Mouse (Mus musculus) cortical plate, adult 2 months (tissue): Measurements from ENCODE around the gene Calm3. TPM values are rescaled to one million over a fixed set of nuclear protein-coding genes. Genes with fewer than 3 reads are reported as not detected.
"Not testable (repeated sequence)": the region's sequence is repeated elsewhere in the genome, so short reads cannot be mapped to it uniquely, and the experiment has no call there.

Source experiments
- H3K27ac ChIP-seq: fragments of 200-500 bp; 2 replicates; pipeline ENCODE4 v1.5.1; 2012; ENCODE audit warnings: low read length, control low read depth, inconsistent platforms; ENCODE audit not compliant: insufficient read depth
- H3K4me1 ChIP-seq: fragments of 200-500 bp; 2 replicates; pipeline ENCODE4 v1.6.1; 2011; ENCODE audit warnings: low read length; ENCODE audit not compliant: control insufficient read depth, insufficient read depth
- H3K4me3 ChIP-seq: fragments of 200-500 bp; 2 replicates; pipeline ENCODE4 v1.5.1; 2011; ENCODE audit warnings: mild to moderate bottlenecking, low read length, control low read depth; ENCODE audit not compliant: insufficient read depth
- CTCF ChIP-seq: fragments of 200-500 bp; IDR thresholded peaks from 2 replicates; pipeline ENCODE4 v1.5.1; 2011; ENCODE audit warnings: mild to moderate bottlenecking, control low read depth, low read length; ENCODE audit not compliant: insufficient read depth; ENCODE audit errors: extremely low read depth
- POLR2A ChIP-seq: fragments of 200-500 bp; IDR thresholded peaks from 2 replicates; pipeline ENCODE4 v1.6.1; 2011; ENCODE audit warnings: mild to moderate bottlenecking, low read length, control low read depth; ENCODE audit not compliant: insufficient read depth; ENCODE audit errors: extremely low read depth
- polyA plus RNA-seq: library from polyadenylated mRNA; depleted of rRNA; stranded (reverse); fragments of >200 nt; gene quantifications from 2 replicates; pipeline ENCODE4 v1.2.3, GENCODE M21; 2012; rRNA removed

Gene Calm3
- 1,956 and 2,049 TPM in 2 replicates for polyA plus RNA-seq

DNA sequence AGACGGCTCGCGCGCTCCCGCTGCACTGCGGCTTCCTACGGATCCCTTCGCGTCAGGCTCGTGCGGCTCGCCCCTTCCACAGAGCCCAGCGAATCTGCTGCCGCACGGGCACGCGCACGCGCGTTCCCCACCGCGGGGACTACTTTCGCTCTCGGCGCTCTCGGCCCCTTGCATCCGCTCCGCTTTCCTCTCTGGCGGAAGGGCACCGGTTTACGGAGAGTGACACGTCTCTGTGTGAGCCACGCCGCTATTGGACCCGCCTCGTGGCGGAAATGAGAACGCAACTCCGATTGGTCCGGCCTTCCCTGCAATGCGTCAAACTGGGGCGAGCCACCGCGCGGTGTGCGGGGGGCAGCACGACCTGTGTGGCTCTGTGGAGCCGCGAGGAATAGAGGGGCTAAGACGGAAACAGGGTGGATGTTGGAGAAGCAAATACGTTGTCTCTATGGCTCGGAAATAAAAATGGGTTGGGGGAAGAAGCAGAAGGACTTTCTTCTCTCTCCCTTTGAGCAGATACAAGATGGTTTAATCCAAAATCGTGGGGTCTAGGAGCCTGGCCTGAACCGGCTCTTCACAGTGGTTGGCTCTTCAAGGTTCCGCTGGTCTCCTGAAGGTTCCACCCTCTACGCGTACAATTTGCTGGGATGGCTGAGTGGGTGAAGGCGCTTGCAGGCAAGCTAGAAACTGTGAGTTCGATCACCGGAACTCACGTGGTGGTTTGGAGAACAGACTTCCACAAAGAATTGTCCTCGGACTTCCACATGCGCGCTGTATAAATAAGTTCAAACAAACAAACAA, at the start of gene Calm3:
Gene Calm3, minus strand, starts transcription at position 78 of the 798 bp plus-strand sequence.
- H3K27ac ChIP-seq = peak within 1 kb of the TSS; percentile 98
- no peak for TF ChIP-seq CTCF
- TF ChIP-seq POLR2A = peak; percentile 93
- peak within 1 kb of the TSS; percentile 73 for H3K4me3 ChIP-seq

DNA sequence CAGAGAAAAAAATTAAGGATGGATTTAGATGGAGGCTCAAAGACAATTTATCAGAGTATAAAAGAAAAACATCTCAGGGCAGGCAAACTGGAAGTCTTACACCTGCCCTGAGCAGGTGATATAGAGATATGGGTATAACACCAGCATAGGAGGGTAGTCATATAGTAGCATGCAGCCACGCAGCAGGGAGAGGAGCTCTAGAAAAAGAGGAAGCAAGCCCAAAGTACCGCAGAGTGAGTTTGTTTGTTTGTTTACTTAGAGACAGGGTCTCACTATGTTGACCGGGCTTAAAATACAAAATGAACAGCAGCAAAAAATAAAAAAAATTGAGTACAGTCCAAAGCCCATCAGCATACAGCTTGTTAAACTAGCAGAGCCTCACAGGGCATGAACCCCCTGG, 47.2 kb upstream of the Calm3 start:
- Histone ChIP-seq H3K4me1 (no peaks in the 10 kb centered on the region; the same call in 1 of the 2 replicates), H3K4me3 (no peak overlapping the region), H3K27ac (no peak overlapping the region)
- no peak for TF ChIP-seq POLR2A
- no peak for TF ChIP-seq CTCF

More for the DNA sequence above, at the start of gene Calm3:
- H3K4me1 ChIP-seq = peaks cover 6% of the 10 kb centered on the region

DNA sequence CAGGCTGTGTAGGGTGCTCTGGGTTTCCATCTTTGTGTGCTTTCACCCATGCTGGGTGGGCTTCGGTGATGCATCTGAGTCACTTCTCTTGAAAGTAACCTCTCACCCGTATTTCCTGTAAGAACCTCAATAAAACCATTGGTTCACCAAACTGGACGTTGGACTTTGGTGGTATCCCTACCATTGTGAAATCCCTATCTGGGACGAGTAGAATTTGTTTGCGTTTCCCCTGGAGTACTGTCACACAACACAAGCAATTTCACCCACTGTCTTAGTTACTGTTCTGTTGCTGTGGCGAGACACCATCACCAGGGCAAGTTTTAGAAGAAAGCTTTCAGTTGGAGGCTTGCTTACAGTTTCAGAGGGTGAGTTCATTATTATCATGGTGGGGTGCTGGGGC, 44.5 kb upstream of the Calm3 start:
- H3K4me1 ChIP-seq = no peaks in the 10 kb centered on the region
- TF ChIP-seq CTCF = no peak
- no peak for TF ChIP-seq POLR2A
- no peak overlapping the region for H3K27ac ChIP-seq
- no peak overlapping the region for H3K4me3 ChIP-seq

DNA sequence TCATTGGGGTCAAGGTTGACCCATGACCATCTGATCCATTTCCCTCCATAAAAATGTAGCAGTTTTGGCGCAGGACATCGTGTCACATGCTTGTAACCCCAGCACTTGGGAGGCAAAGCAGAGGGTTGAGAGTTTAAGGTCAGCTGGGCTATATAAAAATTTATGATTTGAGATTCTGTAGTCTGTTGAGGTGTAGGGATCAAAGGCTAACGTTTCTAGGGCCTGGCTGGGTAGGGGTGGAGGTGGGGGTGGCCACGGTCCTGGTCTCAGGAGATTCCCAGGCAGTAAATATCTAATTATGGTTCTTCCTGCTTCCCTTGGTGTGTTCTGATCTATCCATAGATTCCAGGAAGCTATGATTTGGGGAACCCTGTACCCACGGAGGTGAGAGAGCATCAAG, 37.8 kb upstream of the Calm3 start:
- H3K4me1 ChIP-seq = peaks cover 6% of the 10 kb centered on the region; the same call in 1 of the 2 replicates
- no peak overlapping the region for H3K27ac ChIP-seq
- TF ChIP-seq CTCF = no peak
- TF ChIP-seq POLR2A = no peak
- 0 out of 2 replicates have a peak overlapping the region, but pooled peaks have one; percentile 1 for H3K4me3 ChIP-seq

DNA sequence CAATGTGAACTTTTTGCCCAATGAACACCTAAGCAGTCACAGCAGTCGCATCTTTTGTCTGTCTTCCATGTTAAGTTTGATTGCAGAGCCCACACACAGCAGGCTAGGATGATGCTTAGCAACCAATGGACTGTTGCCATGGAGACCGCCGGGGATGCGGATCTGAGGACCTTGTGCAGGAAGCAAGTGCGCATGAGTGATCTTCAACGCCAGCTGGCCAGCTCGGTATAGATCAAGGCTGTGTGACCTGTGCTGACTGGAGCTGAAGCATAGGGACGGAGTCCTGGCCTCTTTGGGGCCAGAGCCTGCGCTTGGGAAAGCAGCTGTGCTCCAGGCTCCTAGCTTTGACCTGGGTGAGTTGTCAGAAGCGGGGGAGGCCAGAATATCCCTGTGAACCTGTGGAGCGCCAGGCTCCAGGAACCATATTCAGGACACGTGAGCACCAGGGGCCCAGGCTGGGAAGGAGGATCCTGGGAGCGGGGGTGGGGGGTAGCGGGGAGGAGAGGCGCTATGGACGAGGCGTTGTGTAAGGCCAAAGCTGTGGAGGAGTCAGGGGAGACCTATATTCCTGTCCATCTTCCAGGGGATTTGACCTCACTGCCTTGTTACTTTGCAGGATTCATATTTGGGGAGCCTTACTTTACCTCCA, 35.7 kb upstream of the Calm3 start, which contains the start of gene Pnmal1:
Gene Pnmal1, plus strand, starts transcription at position 141 of the 649 bp plus-strand sequence.
- Histone ChIP-seq H3K4me1 (peaks cover 6% of the 10 kb centered on the region; the same call in 1 of the 2 replicates), H3K27ac (peak within 1 kb of the TSS; percentile 73), H3K4me3 (peak within 1 kb of the TSS; percentile 38)
- no peak for TF ChIP-seq CTCF
- TF ChIP-seq POLR2A = peak; percentile 78

DNA sequence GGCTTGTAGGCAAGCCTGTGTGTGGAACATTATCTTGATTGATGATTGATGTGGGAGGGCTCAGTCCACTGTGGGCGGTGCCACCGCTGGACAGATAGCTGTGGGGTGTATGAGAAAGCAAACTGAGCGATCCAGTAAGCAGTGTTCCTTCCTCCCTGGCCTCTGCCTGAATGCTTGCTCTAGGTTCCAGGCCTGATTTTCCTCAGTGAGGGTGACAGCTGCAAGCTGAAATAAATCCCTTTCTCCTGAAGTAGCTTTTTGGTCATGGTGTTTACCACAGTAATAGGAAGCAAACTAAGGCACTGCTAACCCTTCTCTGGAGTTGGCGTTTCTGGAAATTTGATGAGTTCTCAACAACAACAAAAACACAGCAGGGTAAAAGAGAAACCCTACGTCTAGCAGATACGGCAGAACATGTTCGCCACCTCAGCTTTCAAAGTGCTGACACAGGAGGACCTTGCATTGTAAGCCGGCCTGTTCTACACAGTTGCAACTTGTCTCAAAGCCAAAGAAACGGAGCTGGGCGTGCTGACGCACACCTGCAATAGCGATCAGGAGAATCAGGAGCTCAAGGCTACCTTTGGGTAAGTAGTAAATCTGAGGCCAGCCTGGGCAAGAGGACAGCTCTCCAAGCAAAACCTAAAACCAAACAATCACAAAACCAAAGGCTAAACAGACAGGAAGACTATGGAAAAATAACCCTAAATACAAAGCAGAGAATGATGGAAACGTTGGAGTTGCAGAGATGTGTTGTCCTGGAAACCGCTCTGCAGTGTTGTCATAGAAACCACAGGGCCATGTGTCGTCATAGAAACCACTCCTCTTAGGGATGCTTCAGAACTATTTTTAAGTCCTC, 32.7 kb upstream of the Calm3 start:
- Histone ChIP-seq H3K4me1 (peaks cover 6% of the 10 kb centered on the region; the same call in 1 of the 2 replicates), H3K4me3 (no peak overlapping the region), H3K27ac (peak overlapping the region; percentile 75)
- no peak for TF ChIP-seq POLR2A
- no peak for TF ChIP-seq CTCF

DNA sequence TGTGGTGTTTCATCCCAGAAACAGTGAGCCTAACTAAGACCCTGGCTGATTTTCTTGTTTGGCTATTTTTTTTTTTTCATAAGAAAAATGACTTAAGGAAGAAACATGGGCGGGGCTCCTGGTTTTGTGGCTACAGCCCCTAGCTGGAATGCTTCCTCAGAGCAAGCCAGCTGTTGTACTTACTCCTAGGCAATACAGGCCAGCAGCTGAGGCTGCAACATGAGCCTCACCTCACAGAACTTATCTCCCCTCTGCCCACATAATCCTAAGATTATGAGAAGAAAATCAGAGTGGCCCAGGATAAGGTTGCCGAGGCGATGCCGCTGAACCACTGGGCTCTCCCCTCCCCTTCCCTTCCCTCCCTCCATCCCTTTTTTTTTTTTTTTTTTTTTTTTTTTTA, 31.8 kb upstream of the Calm3 start:
- TF ChIP-seq POLR2A (no peak), CTCF (no peak)
- Histone ChIP-seq H3K4me3 (no peak overlapping the region), H3K27ac (no peak overlapping the region), H3K4me1 (peaks cover 6% of the 10 kb centered on the region; the same call in 1 of the 2 replicates)

DNA sequence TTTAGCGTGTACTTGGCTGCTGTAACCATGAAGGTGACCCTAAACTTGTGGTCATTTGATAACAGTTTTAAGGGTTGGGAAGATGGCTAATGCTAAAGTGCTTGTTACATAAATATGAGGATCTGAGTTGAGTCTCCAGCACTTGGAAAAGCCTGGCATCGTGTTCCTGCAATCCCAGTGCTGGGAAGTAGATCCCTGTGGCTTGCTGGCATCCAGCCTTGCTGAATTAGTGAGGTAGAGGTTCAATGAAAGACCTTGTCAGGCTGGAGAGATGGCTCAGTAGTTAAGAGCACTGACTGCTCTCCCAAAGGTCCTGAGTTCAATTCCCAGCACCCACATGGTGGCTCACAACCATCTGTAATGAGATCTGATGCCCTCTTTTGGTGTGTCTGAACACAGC, 29.9 kb upstream of the Calm3 start:
- H3K4me1 ChIP-seq, H3K4me3 ChIP-seq, H3K27ac ChIP-seq: not testable (repeated sequence)
